30 mouse cellular contexts compared by ENCODE assay signal in genomic region chr7:19686927-19687583, GRCm38 (mm10). TPM values are rescaled to one million over a fixed set of nuclear protein-coding genes. Genes with fewer than 3 reads are reported as not detected.
DNase-seq lines count a peak whose midpoint lies in the region; ATAC-seq and TF ChIP-seq lines count a peak whose summit lies in the region.
"Not testable (repeated sequence)": the region's sequence is repeated elsewhere in the genome, so short reads cannot be mapped to it uniquely, and the experiment has no call there.
"Had no signal": no experiment of that assay in that cellular context is flagged by ENCODE, and none has a peak within 500 bp of the region (broad histone marks: within the 10 kb centered on the region; RNA-seq: fewer than 3 reads in every experiment).

No protein-coding gene starts in this region.

- not testable (repeated sequence) for DNase-seq in ES-E14 (ENCODE audit: low read depth, low spot score); limb, embryonic 10.5 days (ENCODE audit: low spot score); liver, embryonic 13.5 days; lung, embryonic 14.5 days
- peak; percentile 47 for DNase-seq in embryo, embryonic 10.5 days (ENCODE audit: low spot score)

- H3K36me3 ChIP-seq in ES-E14 (ENCODE audit: control insufficient read depth, insufficient read depth, low read length, poor library complexity, severe bottlenecking); embryonic facial prominence, embryonic 13.5 days; intestine, embryonic 15.5 days; limb, embryonic 10.5 days; liver, embryonic 13.5 days; lung, embryonic 14.5 days (ENCODE audit: insufficient read depth): not testable (repeated sequence)

- in situ Hi-C loops in ES-E14 (cut with MboI; ENCODE audit: low sequenced_read_pairs in 2 of 2, unreplicated experiment in 2 of 2) = not testable (repeated sequence)

- TF ChIP-seq CTCF in lung, embryonic 14.5 days (IDR thresholded peaks at IDR 0.05; ENCODE audit: low read depth) = not testable (repeated sequence)

- peak overlapping the region; percentile 92 for H3K27ac ChIP-seq in ES-E14 (ENCODE audit: insufficient read depth, low read depth, low read length, poor library complexity, severe bottlenecking)
- 0 out of 2 replicates have a peak overlapping the region, but pooled peaks have one; percentile 17 for H3K27ac ChIP-seq in embryonic facial prominence, embryonic 13.5 days
- H3K27ac ChIP-seq in intestine, embryonic 15.5 days; lung, embryonic 14.5 days (ENCODE audit: low read depth): not testable (repeated sequence)
- H3K27ac ChIP-seq in limb, embryonic 10.5 days = peak overlapping the region; percentile 53; the same call in 1 of the 2 replicates
- peak overlapping the region; percentile 75 for H3K27ac ChIP-seq in liver, embryonic 13.5 days

- not testable (repeated sequence) for H3K4me2 ChIP-seq in embryonic facial prominence, embryonic 13.5 days; intestine, embryonic 15.5 days (replicated peaks); liver, embryonic 13.5 days; lung, embryonic 14.5 days

- not testable (repeated sequence) for H3K9me3 ChIP-seq in ES-E14 (ENCODE audit: control insufficient read depth, insufficient read depth, low read depth, low read length); embryonic facial prominence, embryonic 13.5 days; intestine, embryonic 15.5 days; limb, embryonic 10.5 days (replicated peaks); liver, embryonic 13.5 days (replicated peaks); lung, embryonic 14.5 days (ENCODE audit: low read depth, low read length)

- ATAC-seq in embryonic facial prominence, embryonic 13.5 days (ENCODE audit: insufficient number of reproducible peaks, insufficient read depth, low FRiP score, low TSS enrichment, low read depth) = not testable (repeated sequence)
- 0 out of 2 replicates have a peak, but pooled peaks have one; percentile 15 for ATAC-seq in intestine, embryonic 15.5 days
- peak; percentile 52 for ATAC-seq in liver, embryonic 13.5 days (ENCODE audit: low read depth)
- 0 out of 2 replicates have a peak, but pooled peaks have one; percentile 24 for ATAC-seq in lung, embryonic 14.5 days (ENCODE audit: insufficient read depth)

- WGBS in embryonic facial prominence, embryonic 13.5 days = 52% methylated on average over 8 of the region's 8 CpGs
- WGBS in intestine, embryonic 15.5 days = 72% methylated on average over 8 of the region's 8 CpGs
- 70% methylated on average over 8 of the region's 8 CpGs for WGBS in limb, embryonic 10.5 days
- 23% methylated on average over 8 of the region's 8 CpGs for WGBS in liver, embryonic 13.5 days (ENCODE audit: insufficient replicate concordance)
- WGBS in lung, embryonic 14.5 days = 58% methylated on average over 8 of the region's 8 CpGs

- H3K4me1 ChIP-seq in ES-E14 (ENCODE audit: control insufficient read depth in 2 of 2, insufficient read depth in 2 of 2, low read length in 2 of 2, poor library complexity in 1 of 2) = peaks cover 0 to 23% of the 10 kb centered on the region in 2 experiments; a peak in 3 of 4 replicates
- not testable (repeated sequence) for H3K4me1 ChIP-seq in embryonic facial prominence, embryonic 13.5 days; intestine, embryonic 15.5 days (replicated peaks); limb, embryonic 10.5 days; lung, embryonic 14.5 days (ENCODE audit: insufficient read depth)
- peaks cover 50% of the 10 kb centered on the region for H3K4me1 ChIP-seq in liver, embryonic 13.5 days (replicated peaks)

- not testable (repeated sequence) for H3K4me3 ChIP-seq in ES-E14 (ENCODE audit: insufficient read depth in 1 of 2, low read depth in 1 of 2, low read length in 2 of 2, poor library complexity in 1 of 2, severe bottlenecking in 1 of 2); embryonic facial prominence, embryonic 13.5 days; intestine, embryonic 15.5 days (replicated peaks); limb, embryonic 10.5 days; liver, embryonic 13.5 days (replicated peaks); lung, embryonic 14.5 days (ENCODE audit: low read depth, low read length)

- H3K27me3 ChIP-seq in embryonic facial prominence, embryonic 13.5 days; intestine, embryonic 15.5 days (replicated peaks); limb, embryonic 10.5 days (ENCODE audit: low read depth, poor library complexity, severe bottlenecking); liver, embryonic 13.5 days; lung, embryonic 14.5 days (ENCODE audit: insufficient read depth, low read length): not testable (repeated sequence)

- peak overlapping the region; percentile 41; the same call in 1 of the 2 replicates for H3K9ac ChIP-seq in ES-E14 (ENCODE audit: insufficient read depth, low read depth, low read length, poor library complexity, severe bottlenecking)
- H3K9ac ChIP-seq in embryonic facial prominence, embryonic 13.5 days; intestine, embryonic 15.5 days; liver, embryonic 13.5 days; lung, embryonic 14.5 days: not testable (repeated sequence)

TF ChIP-seq in ES-E14, 5 proteins besides CTCF, POLR2A, EP300 and RAD21:
- TF ChIP-seq ZNF384 (IDR thresholded peaks at IDR 0.05; ENCODE audit: low read depth, low read length) = 0 out of 2 replicates have a peak, but pooled peaks have one; percentile 10

RNA-seq across cellular contexts. Expression of gene Apoc1, which starts 5.4 kb away (rescaled TPM):
- total RNA-seq in ES-E14 (2012; rRNA removed) = 72.3 and 106 TPM in 2 replicates
- polyA plus RNA-seq in embryonic facial prominence, embryonic 13.5 days (2015; fragmentation: Nextera tagmentation; extraction: Ambion mirVana) = 10.3 and 17.3 TPM in 2 replicates
- 27.1 and 34.7 TPM in 2 replicates for polyA plus RNA-seq in intestine, embryonic 15.5 days (2015; fragmentation: Nextera tagmentation; extraction: Ambion mirVana)
- 3.0 and 4.8 TPM in 2 replicates for polyA plus RNA-seq in limb, embryonic 10.5 days (2016; fragmentation: Nextera tagmentation; extraction: Ambion mirVana)
- polyA plus RNA-seq in liver, embryonic 13.5 days (2015; fragmentation: Nextera tagmentation; extraction: Ambion mirVana) = 247 and 261 TPM in 2 replicates
- polyA plus RNA-seq in lung, embryonic 14.5 days (2014; fragmentation: Nextera tagmentation; extraction: Ambion mirVana) = 13.6 and 15.5 TPM in 2 replicates
- polyA plus RNA-seq: CD4-positive, CD25-positive, alpha-beta regulatory T cell, adult 4 months had no signal

RNA-seq across cellular contexts. Expression of gene Apoc4, which starts 5.8 kb away (rescaled TPM):
- total RNA-seq in ES-E14 (2012; rRNA removed) = 0.27 and 0.48 TPM in 2 replicates
- 1.5 TPM in 1 of 2 replicates, not detected in the other for polyA plus RNA-seq in embryonic facial prominence, embryonic 13.5 days (2015; fragmentation: Nextera tagmentation; extraction: Ambion mirVana)
- polyA plus RNA-seq in intestine, embryonic 15.5 days (2015; fragmentation: Nextera tagmentation; extraction: Ambion mirVana) = 4.7 and 7.0 TPM in 2 replicates
- polyA plus RNA-seq in limb, embryonic 10.5 days (2016; fragmentation: Nextera tagmentation; extraction: Ambion mirVana) = 0.06 TPM in 1 of 2 replicates, not detected in the other
- polyA plus RNA-seq in liver, embryonic 13.5 days (2015; fragmentation: Nextera tagmentation; extraction: Ambion mirVana) = 58.3 and 74.0 TPM in 2 replicates
- 0.30 TPM in 1 of 2 replicates, not detected in the other for polyA plus RNA-seq in lung, embryonic 14.5 days (2014; fragmentation: Nextera tagmentation; extraction: Ambion mirVana)
- total RNA-seq: gastrocnemius, postnatal 25 days; heart, postnatal 36 days; hindbrain, postnatal 0 days; layer of hippocampus, adult 2 months; layer of hippocampus, postnatal 14 days; left cerebral cortex, adult 2 months; left cerebral cortex, postnatal 25 days; megakaryocyte progenitor cell, adult 5-6 weeks had no signal
- polyA plus RNA-seq: cerebellum, adult 2 months; cortical plate, adult 2 months; forebrain, embryonic 14.5 days; frontal cortex, adult 2 months; hindbrain, embryonic 12.5 days; hindbrain, postnatal 0 days; midbrain, embryonic 10.5 days; midbrain, embryonic 16.5 days; neural tube, embryonic 11.5 days had no signal

RNA-seq across cellular contexts. Expression of gene Gm44805, which starts 5.8 kb away (rescaled TPM):
- total RNA-seq in ES-E14 (2012; rRNA removed) = 0.48 TPM in 1 of 2 replicates, not detected in the other
- 0.69 TPM in 1 of 2 replicates, not detected in the other for polyA plus RNA-seq in embryonic facial prominence, embryonic 13.5 days (2015; fragmentation: Nextera tagmentation; extraction: Ambion mirVana)
- polyA plus RNA-seq in intestine, embryonic 15.5 days (2015; fragmentation: Nextera tagmentation; extraction: Ambion mirVana) = 0.71 and 1.2 TPM in 2 replicates
- polyA plus RNA-seq in limb, embryonic 10.5 days (2016; fragmentation: Nextera tagmentation; extraction: Ambion mirVana) = not detected in 2 replicates
- 5.6 and 7.5 TPM in 2 replicates for polyA plus RNA-seq in liver, embryonic 13.5 days (2015; fragmentation: Nextera tagmentation; extraction: Ambion mirVana)
- polyA plus RNA-seq in lung, embryonic 14.5 days (2014; fragmentation: Nextera tagmentation; extraction: Ambion mirVana) = not detected in 2 replicates
- total RNA-seq: gastrocnemius, adult 18-20 months; gastrocnemius, postnatal 25 days; heart, postnatal 36 days; hindbrain, postnatal 0 days; layer of hippocampus, adult 2 months; layer of hippocampus, postnatal 14 days; left cerebral cortex, adult 2 months; left cerebral cortex, postnatal 25 days; megakaryocyte progenitor cell, adult 5-6 weeks; neutrophil, adult 5-6 weeks had no signal
- polyA plus RNA-seq: CD4-positive, CD25-positive, alpha-beta regulatory T cell, adult 4 months; cerebellum, adult 2 months; cortical plate, adult 2 months; forebrain, embryonic 14.5 days; frontal cortex, adult 2 months; heart, embryonic 11.5 days; hindbrain, embryonic 12.5 days; hindbrain, postnatal 0 days; kidney, embryonic 14.5 days; limb, embryonic 14.5 days; lung, embryonic 15.5 days; midbrain, embryonic 10.5 days; midbrain, embryonic 16.5 days; neural tube, embryonic 11.5 days had no signal

RNA-seq across cellular contexts. Expression of gene Apoc2, which starts 9.3 kb away (rescaled TPM):
- not detected in 2 replicates for total RNA-seq in ES-E14 (2012; rRNA removed)
- polyA plus RNA-seq in embryonic facial prominence, embryonic 13.5 days (2015; fragmentation: Nextera tagmentation; extraction: Ambion mirVana) = 11.5 TPM in 1 of 2 replicates, not detected in the other
- polyA plus RNA-seq in intestine, embryonic 15.5 days (2015; fragmentation: Nextera tagmentation; extraction: Ambion mirVana) = 164 and 258 TPM in 2 replicates
- 0.28 TPM in 1 of 2 replicates, not detected in the other for polyA plus RNA-seq in limb, embryonic 10.5 days (2016; fragmentation: Nextera tagmentation; extraction: Ambion mirVana)
- 568 and 648 TPM in 2 replicates for polyA plus RNA-seq in liver, embryonic 13.5 days (2015; fragmentation: Nextera tagmentation; extraction: Ambion mirVana)
- 2.5 and 3.4 TPM in 2 replicates for polyA plus RNA-seq in lung, embryonic 14.5 days (2014; fragmentation: Nextera tagmentation; extraction: Ambion mirVana)
- total RNA-seq: gastrocnemius, postnatal 25 days; heart, postnatal 36 days; hindbrain, postnatal 0 days; layer of hippocampus, adult 2 months; layer of hippocampus, postnatal 14 days; left cerebral cortex, adult 2 months; left cerebral cortex, postnatal 25 days had no signal
- polyA plus RNA-seq: CD4-positive, CD25-positive, alpha-beta regulatory T cell, adult 4 months; cerebellum, adult 2 months; cortical plate, adult 2 months; forebrain, embryonic 14.5 days; frontal cortex, adult 2 months; hindbrain, embryonic 12.5 days; midbrain, embryonic 16.5 days had no signal

RNA-seq across cellular contexts. Expression of gene Apoe, which starts 11.9 kb away (rescaled TPM):
- total RNA-seq in ES-E14 (2012; rRNA removed) = 683 and 2,144 TPM in 2 replicates
- 200 and 263 TPM in 2 replicates for polyA plus RNA-seq in embryonic facial prominence, embryonic 13.5 days (2015; fragmentation: Nextera tagmentation; extraction: Ambion mirVana)
- polyA plus RNA-seq in intestine, embryonic 15.5 days (2015; fragmentation: Nextera tagmentation; extraction: Ambion mirVana) = 296 and 325 TPM in 2 replicates
- polyA plus RNA-seq in limb, embryonic 10.5 days (2016; fragmentation: Nextera tagmentation; extraction: Ambion mirVana) = 63.0 and 83.6 TPM in 2 replicates
- 1,390 and 1,411 TPM in 2 replicates for polyA plus RNA-seq in liver, embryonic 13.5 days (2015; fragmentation: Nextera tagmentation; extraction: Ambion mirVana)
- 404 and 439 TPM in 2 replicates for polyA plus RNA-seq in lung, embryonic 14.5 days (2014; fragmentation: Nextera tagmentation; extraction: Ambion mirVana)
